Mouse (Mus musculus): Measurements from ENCODE around the gene Snorc. TPM values are rescaled to one million over a fixed set of nuclear protein-coding genes. Genes with fewer than 3 reads are reported as not detected.
"Not testable (repeated sequence)": the region's sequence is repeated elsewhere in the genome, so short reads cannot be mapped to it uniquely, and the experiment has no call there.

Snorc gene
- total RNA-seq (2014; rRNA removed) (not detected in 2 replicates), polyA plus RNA-seq (2015; fragmentation: Nextera tagmentation; extraction: Ambion mirVana) (2.9 and 3.6 TPM in 2 replicates)

DNA sequence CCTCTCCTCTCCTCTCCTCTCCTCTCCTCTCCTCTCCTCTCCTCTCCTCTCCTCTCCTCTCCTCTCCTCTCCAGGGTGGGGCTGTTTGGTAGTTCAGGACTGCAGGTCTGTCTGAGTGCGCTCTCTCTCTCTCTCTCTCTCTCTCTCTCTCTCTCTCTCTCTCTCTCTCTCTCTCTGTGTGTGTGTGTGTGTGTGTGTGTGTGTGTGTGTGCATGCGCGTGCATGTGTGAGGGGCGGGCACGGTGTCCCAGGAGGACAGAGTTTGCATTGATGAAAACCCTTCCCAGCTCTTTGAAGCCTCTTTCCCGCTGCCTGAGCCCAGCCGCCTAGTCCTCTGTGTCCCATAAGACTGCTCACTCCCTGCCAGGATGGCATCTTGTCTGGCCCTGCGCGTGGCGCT lies at the start of gene Snorc:
Gene Snorc (plus strand): TSS at position 301 of the 400 bp plus-strand sequence.
- H3K27me3 ChIP-seq (ENCODE audit: insufficient read depth, low read length); H3K27ac ChIP-seq (ENCODE audit: low read depth, low read length); H3K4me2 ChIP-seq (ENCODE audit: low read depth, low read length, poor library complexity, severe bottlenecking); DNase-seq (ENCODE audit: low spot score); H3K4me3 ChIP-seq (ENCODE audit: low read depth, low read length); H3K9ac ChIP-seq (replicated peaks; ENCODE audit: low read length, poor library complexity, severe bottlenecking); H3K36me3 ChIP-seq (ENCODE audit: insufficient read depth, low read length); H3K9me3 ChIP-seq (ENCODE audit: low read length); H3K4me1 ChIP-seq (ENCODE audit: insufficient read depth, low read length); ATAC-seq (ENCODE audit: low FRiP score): not testable (repeated sequence)
- WGBS = 38% methylated on average over 9 of the region's 10 CpGs

DNA sequence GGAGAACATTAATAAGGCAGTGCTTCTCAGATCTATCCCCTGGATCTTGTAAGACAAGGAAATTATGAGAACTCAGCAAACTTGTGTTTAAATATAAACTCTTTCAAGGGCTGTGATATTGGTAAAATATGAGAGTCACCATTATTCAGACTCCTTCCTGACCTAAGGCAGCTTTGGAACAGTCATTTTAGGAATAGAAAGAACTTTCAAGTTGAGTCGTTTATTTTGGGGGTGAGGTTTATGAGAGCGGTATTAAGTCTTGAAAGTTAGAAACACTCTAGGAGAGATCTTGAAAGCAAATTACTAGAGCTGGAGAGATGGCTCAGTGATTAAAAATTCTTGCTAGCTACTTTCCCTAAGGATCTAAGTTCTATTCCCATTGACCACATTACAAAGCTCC lies 34.9 kb upstream of the Snorc start:
- Histone ChIP-seq H3K4me2 (ENCODE audit: low read depth, low read length, poor library complexity, severe bottlenecking) (no peak overlapping the region), H3K27me3 (ENCODE audit: insufficient read depth, low read length) (no peaks in the 10 kb centered on the region), H3K4me3 (ENCODE audit: low read depth, low read length) (no peak overlapping the region), H3K27ac (ENCODE audit: low read depth, low read length) (no peak overlapping the region), H3K9ac (replicated peaks; ENCODE audit: low read length, poor library complexity, severe bottlenecking) (no peak overlapping the region), H3K9me3 (ENCODE audit: low read length) (no peaks in the 10 kb centered on the region), H3K4me1 (ENCODE audit: insufficient read depth, low read length) (no peaks in the 10 kb centered on the region), H3K36me3 (ENCODE audit: insufficient read depth, low read length) (peaks cover 48% of the 10 kb centered on the region)
- ATAC-seq (ENCODE audit: low FRiP score) (no peak), DNase-seq (ENCODE audit: low spot score) (no peak)
- TF ChIP-seq CTCF (IDR thresholded peaks at IDR 0.05) = no peak
- WGBS = 91% methylated on average over 2 of the region's 2 CpGs

DNA sequence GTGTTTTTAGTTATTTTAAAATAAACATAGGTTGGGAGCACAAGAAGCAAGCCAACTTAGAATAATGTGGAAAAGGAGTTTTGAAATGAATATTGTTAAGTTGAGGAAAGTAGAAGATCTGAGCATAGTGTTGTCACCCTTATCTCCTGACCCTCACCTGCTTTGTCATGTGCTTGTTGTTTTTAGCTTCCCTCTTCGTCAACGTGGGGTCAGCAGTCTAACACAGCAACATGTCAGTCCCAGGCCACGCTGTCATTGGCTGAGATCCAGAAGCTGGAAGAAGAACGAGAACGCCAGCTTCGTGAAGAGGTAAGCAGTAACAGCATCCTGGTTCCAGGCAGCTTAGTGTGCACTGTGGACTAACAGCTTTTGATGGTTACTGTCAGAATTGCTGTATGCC lies 33.5 kb upstream of the Snorc start:
- Histone ChIP-seq H3K9ac (replicated peaks; ENCODE audit: low read length, poor library complexity, severe bottlenecking) (no peak overlapping the region), H3K9me3 (ENCODE audit: low read length) (no peaks in the 10 kb centered on the region), H3K27me3 (ENCODE audit: insufficient read depth, low read length) (no peaks in the 10 kb centered on the region), H3K4me3 (ENCODE audit: low read depth, low read length) (no peak overlapping the region), H3K36me3 (ENCODE audit: insufficient read depth, low read length) (peaks cover 56% of the 10 kb centered on the region), H3K4me1 (ENCODE audit: insufficient read depth, low read length) (no peaks in the 10 kb centered on the region), H3K4me2 (ENCODE audit: low read depth, low read length, poor library complexity, severe bottlenecking) (no peak overlapping the region), H3K27ac (ENCODE audit: low read depth, low read length) (no peak overlapping the region)
- no peak for ATAC-seq (ENCODE audit: low FRiP score)
- no peak for TF ChIP-seq CTCF (IDR thresholded peaks at IDR 0.05)
- DNase-seq (ENCODE audit: low spot score) = no peak
- WGBS = 85% methylated on average over 6 of the region's 6 CpGs

DNA sequence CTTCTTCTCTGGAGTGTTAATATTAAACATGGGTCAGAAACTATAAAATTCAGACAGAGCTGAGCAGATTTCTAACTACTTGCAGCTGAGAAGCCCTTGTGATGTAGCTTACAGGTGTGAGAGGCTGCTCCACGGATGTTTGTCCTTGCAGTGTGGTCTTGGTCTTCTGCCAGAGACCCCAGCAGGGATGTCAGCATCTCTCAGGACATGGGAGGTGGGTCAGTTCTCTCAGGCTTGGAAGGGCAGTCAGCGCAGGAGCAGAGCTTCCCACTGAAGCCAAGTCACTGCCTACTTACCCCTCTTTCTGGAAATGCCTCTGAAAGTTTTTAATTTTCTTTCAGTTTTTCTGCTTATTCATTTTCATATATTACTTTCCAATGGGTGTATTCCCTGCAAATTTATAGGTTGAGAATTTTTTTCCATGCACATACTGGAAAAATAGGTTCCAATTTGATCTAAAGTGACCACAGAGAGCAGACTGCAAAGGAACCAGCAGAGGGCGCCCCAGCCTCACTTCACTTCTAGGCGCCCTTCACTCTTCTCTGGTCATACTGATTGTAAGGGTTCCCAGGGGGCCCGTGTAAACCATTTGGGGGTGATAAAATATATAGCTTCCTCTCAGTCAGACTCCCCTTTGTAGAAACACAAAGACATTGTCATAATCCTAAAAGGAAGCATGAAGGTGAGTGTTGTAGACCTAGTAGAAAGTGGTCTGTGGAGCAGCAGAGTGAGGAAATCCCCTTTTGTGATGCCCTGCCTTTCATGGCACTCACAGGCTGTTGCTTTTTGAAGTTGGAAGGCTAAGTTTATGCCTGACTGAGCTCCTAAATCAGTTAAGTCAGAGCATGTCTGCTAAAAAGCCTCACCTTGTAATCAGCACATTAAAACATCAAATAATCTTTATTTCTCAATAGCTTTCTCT lies 22.6 kb upstream of the Snorc start:
- Histone ChIP-seq H3K9me3 (ENCODE audit: low read length) (no peaks in the 10 kb centered on the region), H3K36me3 (ENCODE audit: insufficient read depth, low read length) (peaks cover 53% of the 10 kb centered on the region), H3K4me2 (ENCODE audit: low read depth, low read length, poor library complexity, severe bottlenecking) (no peak overlapping the region), H3K4me3 (ENCODE audit: low read depth, low read length) (no peak overlapping the region), H3K27ac (ENCODE audit: low read depth, low read length) (no peak overlapping the region), H3K27me3 (ENCODE audit: insufficient read depth, low read length) (no peaks in the 10 kb centered on the region), H3K9ac (replicated peaks; ENCODE audit: low read length, poor library complexity, severe bottlenecking) (no peak overlapping the region), H3K4me1 (ENCODE audit: insufficient read depth, low read length) (no peaks in the 10 kb centered on the region)
- DNase-seq (ENCODE audit: low spot score) (peak; percentile 80), ATAC-seq (ENCODE audit: low FRiP score) (peak; percentile 68; the same call in 1 of the 2 replicates)
- peak; percentile 87 for TF ChIP-seq CTCF (IDR thresholded peaks at IDR 0.05)
- WGBS = 37% methylated on average over 5 of the region's 5 CpGs

DNA sequence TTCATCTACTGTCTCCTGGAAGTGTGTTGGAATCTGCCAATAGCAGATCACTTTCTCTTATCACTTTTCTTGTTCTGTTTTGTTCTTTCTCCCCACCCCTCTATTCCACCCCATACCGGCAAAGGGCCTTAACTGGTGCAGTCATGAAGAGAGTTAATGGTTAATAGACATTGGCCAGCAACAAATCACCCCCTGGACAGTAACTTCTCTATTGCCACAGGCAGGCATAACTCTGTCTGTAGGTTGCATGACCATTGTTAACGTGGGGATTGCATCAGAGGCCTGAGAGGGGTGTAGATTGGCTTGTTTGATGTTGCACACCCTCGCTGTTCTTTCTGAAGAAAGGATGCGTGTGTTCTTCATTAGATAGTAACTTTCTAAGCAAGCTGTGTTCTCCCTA lies 20.6 kb upstream of the Snorc start:
- Histone ChIP-seq H3K36me3 (ENCODE audit: insufficient read depth, low read length) (peaks cover 43% of the 10 kb centered on the region), H3K4me3 (ENCODE audit: low read depth, low read length) (no peak overlapping the region), H3K27me3 (ENCODE audit: insufficient read depth, low read length) (no peaks in the 10 kb centered on the region), H3K4me2 (ENCODE audit: low read depth, low read length, poor library complexity, severe bottlenecking) (no peak overlapping the region), H3K4me1 (ENCODE audit: insufficient read depth, low read length) (no peaks in the 10 kb centered on the region), H3K27ac (ENCODE audit: low read depth, low read length) (no peak overlapping the region), H3K9ac (replicated peaks; ENCODE audit: low read length, poor library complexity, severe bottlenecking) (no peak overlapping the region), H3K9me3 (ENCODE audit: low read length) (no peaks in the 10 kb centered on the region)
- WGBS = 92% methylated on average over 4 of the region's 4 CpGs
- no peak for TF ChIP-seq CTCF (IDR thresholded peaks at IDR 0.05)
- DNase-seq (ENCODE audit: low spot score) (no peak), ATAC-seq (ENCODE audit: low FRiP score) (no peak)

DNA sequence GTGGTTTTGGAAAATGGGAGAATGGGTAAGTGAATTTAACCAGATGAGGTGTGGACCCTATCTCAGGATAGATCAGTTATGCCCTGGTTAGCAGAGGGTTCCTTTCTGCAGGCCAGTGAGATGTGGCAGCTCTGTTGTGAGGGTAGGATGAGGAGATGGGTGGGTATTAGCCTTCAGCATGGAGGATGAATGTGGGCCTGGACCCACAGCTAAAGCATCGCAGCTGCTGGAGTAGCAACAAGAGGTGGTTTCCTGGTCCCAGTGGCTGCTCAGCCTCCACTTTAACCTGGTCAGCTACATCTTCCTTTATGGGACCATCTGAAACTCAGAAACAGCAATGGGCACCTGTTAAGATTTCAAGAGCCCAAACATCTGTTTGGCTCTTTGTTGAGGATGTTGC lies 13.6 kb upstream of the Snorc start:
- ATAC-seq (ENCODE audit: low FRiP score) = no peak
- no peak overlapping the region for H3K9ac ChIP-seq (replicated peaks; ENCODE audit: low read length, poor library complexity, severe bottlenecking)
- 100% methylated on average over 1 of the region's 1 CpGs for WGBS
- H3K36me3 ChIP-seq (ENCODE audit: insufficient read depth, low read length) = no peaks in the 10 kb centered on the region
- no peak overlapping the region for H3K4me3 ChIP-seq (ENCODE audit: low read depth, low read length)
- TF ChIP-seq CTCF (IDR thresholded peaks at IDR 0.05) = no peak
- H3K27ac ChIP-seq (ENCODE audit: low read depth, low read length) = no peak overlapping the region
- no peak for DNase-seq (ENCODE audit: low spot score)
- no peaks in the 10 kb centered on the region for H3K9me3 ChIP-seq (ENCODE audit: low read length)
- H3K4me1 ChIP-seq (ENCODE audit: insufficient read depth, low read length) = no peaks in the 10 kb centered on the region
- H3K4me2 ChIP-seq (ENCODE audit: low read depth, low read length, poor library complexity, severe bottlenecking) = no peak overlapping the region
- no peaks in the 10 kb centered on the region for H3K27me3 ChIP-seq (ENCODE audit: insufficient read depth, low read length)

Data from midbrain, postnatal 0 days (tissue).